Mouse (Mus musculus): ENCODE data around the gene Utp4. TPM values are rescaled to one million over a fixed set of nuclear protein-coding genes. Genes with fewer than 3 reads are reported as not detected.
A peak's percentile ranks its signal among the peaks of the same experiment; 100 is the strongest.
"Not testable (repeated sequence)": the region's sequence is repeated elsewhere in the genome, so short reads cannot be mapped to it uniquely, and the experiment has no call there.

Gene Utp4
- total and polyA plus RNA-seq, 3 experiments: 30.7 to 158 (median 75.8) TPM

DNA sequence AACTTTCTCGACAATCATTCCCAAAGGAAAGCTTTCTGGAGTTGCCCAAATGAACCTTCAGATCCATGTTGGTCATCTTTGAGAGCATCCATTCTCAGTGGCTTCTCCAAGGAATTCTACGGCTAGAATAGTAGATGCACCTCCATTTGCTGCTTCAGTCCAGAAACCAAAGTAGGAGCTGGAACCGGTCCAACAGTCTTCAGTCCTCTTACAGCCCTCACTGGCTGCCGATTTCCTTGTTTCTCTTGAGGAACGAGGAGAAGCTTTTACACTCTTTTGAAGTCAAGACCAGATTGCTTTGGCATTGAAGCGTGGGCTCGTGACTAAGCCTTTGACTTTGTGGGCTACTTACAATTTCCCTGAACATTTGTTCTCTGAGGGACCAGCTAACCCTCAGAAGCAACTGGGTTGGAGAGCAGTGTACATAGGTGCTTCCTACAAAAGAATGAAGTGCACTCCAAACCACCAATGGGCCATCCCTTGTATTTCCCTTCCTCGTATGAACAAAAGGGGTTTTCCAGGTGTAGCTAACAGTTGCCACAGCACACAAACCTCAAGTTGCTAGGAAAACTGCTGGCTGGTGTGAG is 13.2 kb upstream of the Utp4 start:
- H3K36me3 ChIP-seq (replicated peaks): peaks cover 97% of the 10 kb centered on the region
- no peak for TF ChIP-seq CTCF (IDR thresholded peaks at IDR 0.05; ENCODE audit: low read depth, low read length)
- no peak for TF ChIP-seq GATA1 (IDR thresholded peaks at IDR 0.05; ENCODE audit: borderline replicate concordance, low read length)
- TF ChIP-seq POLR2AphosphoS5 (IDR thresholded peaks at IDR 0.05; ENCODE audit: insufficient replicate concordance, low read depth, low read length): no peak
- TF ChIP-seq TAL1 (conservative IDR thresholded peaks at IDR 0.05; ENCODE audit: low read depth, low read length): no peak
- no peak for TF ChIP-seq GATA2 (IDR thresholded peaks at IDR 0.05; ENCODE audit: borderline replicate concordance, low read depth, low read length)

DNA sequence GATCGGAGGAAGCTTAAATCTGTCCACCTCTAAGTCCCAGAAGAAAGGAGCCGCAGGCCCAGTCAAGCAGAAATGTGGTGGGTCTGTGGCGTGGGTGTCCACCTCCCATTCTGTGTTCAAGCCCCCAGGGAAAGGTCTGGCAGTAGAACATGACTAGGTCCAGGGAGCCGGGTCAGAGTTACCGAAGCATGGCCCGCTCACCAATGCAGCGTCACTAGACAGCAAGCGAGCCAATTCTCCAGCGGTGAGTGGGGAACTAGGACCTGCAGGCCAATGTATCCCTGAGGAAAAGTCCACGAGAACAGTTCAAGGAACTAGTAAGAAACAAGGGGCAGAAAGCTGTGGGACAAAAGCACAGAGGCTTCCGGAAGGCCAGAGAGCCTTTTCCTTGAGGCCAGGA is 9.3 kb upstream of the Utp4 start:
- ATAC-seq (ENCODE audit: extremely low read depth, insufficient number of reproducible peaks, low FRiP score, poor library complexity, severe bottlenecking); H3K27me3 ChIP-seq (ENCODE audit: insufficient read depth, low read length); H3K9me3 ChIP-seq (replicated peaks); H3K4me3 ChIP-seq (ENCODE audit: low read depth, low read length); DNase-seq (ENCODE audit: low spot score): not testable (repeated sequence)
- Histone ChIP-seq H3K4me1 (ENCODE audit: insufficient read depth, low read depth, low read length) (peaks cover 12% of the 10 kb centered on the region), H3K36me3 (replicated peaks) (peaks cover 92% of the 10 kb centered on the region)

More for the DNA sequence above, 13.2 kb upstream of the Utp4 start:
- DNase-seq (ENCODE audit: low spot score): no peak
- ATAC-seq (ENCODE audit: extremely low read depth, insufficient number of reproducible peaks, low FRiP score, poor library complexity, severe bottlenecking): no peak
- Histone ChIP-seq H3K4me1 (ENCODE audit: insufficient read depth, low read depth, low read length) (no peaks in the 10 kb centered on the region), H3K4me3 (ENCODE audit: low read depth, low read length) (no peak overlapping the region), H3K9me3 (replicated peaks) (no peaks in the 10 kb centered on the region), H3K27me3 (ENCODE audit: insufficient read depth, low read length) (no peaks in the 10 kb centered on the region)

DNA sequence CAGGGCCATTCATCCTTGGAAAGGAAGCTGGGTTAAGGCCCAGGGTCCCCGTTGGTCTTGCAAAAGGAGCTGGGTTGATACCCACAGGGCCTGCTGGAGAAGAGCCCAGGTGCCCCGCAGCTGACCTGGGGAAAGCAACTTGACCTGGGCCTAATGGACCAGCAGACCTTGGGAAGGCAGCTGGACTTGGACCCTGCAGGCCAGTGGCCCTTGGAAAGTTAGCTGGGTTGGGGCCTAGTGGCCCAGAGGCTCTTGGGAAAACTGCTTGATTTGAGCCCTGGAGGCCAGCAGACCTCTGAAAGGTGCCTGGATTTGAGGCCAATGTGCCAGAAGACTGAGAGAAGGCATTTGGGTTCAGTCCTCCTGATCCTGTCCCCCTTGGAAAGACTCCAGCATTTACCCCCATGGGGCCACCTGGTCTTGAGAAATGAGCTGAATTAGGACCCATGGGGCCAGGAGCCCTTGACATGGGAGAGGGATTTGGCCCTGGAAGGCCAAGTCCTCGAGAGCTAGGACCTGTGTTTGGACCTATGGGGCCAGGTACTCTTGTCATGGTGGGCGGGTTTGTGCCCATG is 8.5 kb upstream of the Utp4 start:
- DNase-seq (ENCODE audit: low spot score); H3K27me3 ChIP-seq (ENCODE audit: insufficient read depth, low read length); H3K4me3 ChIP-seq (ENCODE audit: low read depth, low read length); H3K9me3 ChIP-seq (replicated peaks); ATAC-seq (ENCODE audit: extremely low read depth, insufficient number of reproducible peaks, low FRiP score, poor library complexity, severe bottlenecking): not testable (repeated sequence)
- peaks cover 19% of the 10 kb centered on the region for H3K4me1 ChIP-seq (ENCODE audit: insufficient read depth, low read depth, low read length)
- peaks cover 92% of the 10 kb centered on the region for H3K36me3 ChIP-seq (replicated peaks)

DNA sequence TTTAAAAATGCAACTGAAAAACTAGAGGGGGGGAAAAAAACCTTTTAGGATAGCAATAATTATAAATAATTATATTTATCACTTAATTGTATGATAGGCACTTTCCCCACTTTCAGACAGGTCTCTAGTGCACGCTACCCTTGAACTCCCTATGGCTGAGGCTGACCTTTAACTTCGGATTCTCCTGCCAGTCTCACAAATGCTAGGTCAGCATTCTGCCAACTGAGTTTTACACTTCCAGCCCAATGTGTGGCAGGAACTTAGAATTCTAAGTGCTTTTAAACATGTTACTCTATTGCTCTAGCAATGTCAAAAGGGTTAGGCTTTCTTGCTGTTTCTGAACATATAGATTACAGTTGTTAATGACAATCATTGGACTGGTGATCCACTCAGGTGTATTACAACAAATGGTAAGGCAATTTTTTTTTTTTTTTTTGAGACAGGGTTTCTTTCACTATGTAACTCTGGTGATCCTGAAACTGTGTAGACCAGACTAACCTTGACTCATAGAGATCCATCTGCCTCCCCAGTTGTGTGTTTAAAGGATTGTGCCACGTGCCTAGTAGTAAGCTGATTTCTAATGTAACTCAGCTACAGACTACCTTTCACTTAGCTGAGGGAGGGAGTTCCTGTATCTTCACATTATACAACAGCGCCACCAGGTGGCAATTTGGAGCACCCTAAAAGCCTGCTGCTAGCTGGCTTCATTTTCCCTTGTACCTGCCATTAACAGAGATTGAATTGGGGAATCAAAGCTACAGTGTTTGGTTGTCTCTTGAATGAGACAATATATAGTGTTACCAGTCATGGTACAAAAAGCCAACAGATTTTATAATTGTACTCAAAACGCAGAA is 5.9 kb upstream of the Utp4 start:
- peak; percentile 52 for DNase-seq (ENCODE audit: low spot score)
- TF ChIP-seq POLR2AphosphoS5 (IDR thresholded peaks at IDR 0.05; ENCODE audit: insufficient replicate concordance, low read depth, low read length) (no peak), GATA1 (IDR thresholded peaks at IDR 0.05; ENCODE audit: borderline replicate concordance, low read length) (no peak), CTCF (IDR thresholded peaks at IDR 0.05; ENCODE audit: low read depth, low read length) (peak; percentile 74), TAL1 (conservative IDR thresholded peaks at IDR 0.05; ENCODE audit: low read depth, low read length) (no peak)
- no peak for ATAC-seq (ENCODE audit: extremely low read depth, insufficient number of reproducible peaks, low FRiP score, poor library complexity, severe bottlenecking)
- peaks cover 29% of the 10 kb centered on the region for H3K4me1 ChIP-seq (ENCODE audit: insufficient read depth, low read depth, low read length)
- no peak overlapping the region for H3K4me3 ChIP-seq (ENCODE audit: low read depth, low read length)
- peaks cover 74% of the 10 kb centered on the region for H3K36me3 ChIP-seq (replicated peaks)
- H3K27me3 ChIP-seq (ENCODE audit: insufficient read depth, low read length): no peaks in the 10 kb centered on the region
- H3K9me3 ChIP-seq (replicated peaks): no peaks in the 10 kb centered on the region

DNA sequence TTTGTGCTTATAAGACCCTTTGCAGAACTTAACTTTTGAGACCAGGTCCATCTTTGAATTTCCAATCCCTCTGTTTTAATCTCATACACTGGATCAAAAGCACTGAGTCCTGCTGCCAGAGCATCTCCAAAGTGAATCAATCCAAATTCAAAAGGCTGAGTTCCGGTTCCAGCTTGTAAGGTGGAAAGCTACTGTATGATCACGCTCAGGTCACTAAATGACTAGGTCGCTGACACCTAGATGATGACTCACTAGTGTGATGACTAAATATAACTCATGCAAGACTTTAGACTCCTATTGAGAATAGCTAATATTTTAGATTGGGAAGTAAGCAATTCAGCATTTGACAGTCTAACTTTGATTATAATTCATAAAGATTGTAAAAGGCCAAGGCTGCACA is 4.6 kb upstream of the Utp4 start:
- DNase-seq (ENCODE audit: low spot score) (no peak), ATAC-seq (ENCODE audit: extremely low read depth, insufficient number of reproducible peaks, low FRiP score, poor library complexity, severe bottlenecking) (no peak)
- Histone ChIP-seq H3K36me3 (replicated peaks) (peaks cover 62% of the 10 kb centered on the region), H3K4me1 (ENCODE audit: insufficient read depth, low read depth, low read length) (peaks cover 29% of the 10 kb centered on the region), H3K27me3 (ENCODE audit: insufficient read depth, low read length) (no peaks in the 10 kb centered on the region), H3K9me3 (replicated peaks) (no peaks in the 10 kb centered on the region), H3K4me3 (ENCODE audit: low read depth, low read length) (no peak overlapping the region)
- TF ChIP-seq GATA2 (IDR thresholded peaks at IDR 0.05; ENCODE audit: borderline replicate concordance, low read depth, low read length): no peak
- TF ChIP-seq POLR2AphosphoS5 (IDR thresholded peaks at IDR 0.05; ENCODE audit: insufficient replicate concordance, low read depth, low read length): no peak
- TF ChIP-seq CTCF (IDR thresholded peaks at IDR 0.05; ENCODE audit: low read depth, low read length): no peak
- no peak for TF ChIP-seq GATA1 (IDR thresholded peaks at IDR 0.05; ENCODE audit: borderline replicate concordance, low read length)
- no peak for TF ChIP-seq TAL1 (conservative IDR thresholded peaks at IDR 0.05; ENCODE audit: low read depth, low read length)

DNA sequence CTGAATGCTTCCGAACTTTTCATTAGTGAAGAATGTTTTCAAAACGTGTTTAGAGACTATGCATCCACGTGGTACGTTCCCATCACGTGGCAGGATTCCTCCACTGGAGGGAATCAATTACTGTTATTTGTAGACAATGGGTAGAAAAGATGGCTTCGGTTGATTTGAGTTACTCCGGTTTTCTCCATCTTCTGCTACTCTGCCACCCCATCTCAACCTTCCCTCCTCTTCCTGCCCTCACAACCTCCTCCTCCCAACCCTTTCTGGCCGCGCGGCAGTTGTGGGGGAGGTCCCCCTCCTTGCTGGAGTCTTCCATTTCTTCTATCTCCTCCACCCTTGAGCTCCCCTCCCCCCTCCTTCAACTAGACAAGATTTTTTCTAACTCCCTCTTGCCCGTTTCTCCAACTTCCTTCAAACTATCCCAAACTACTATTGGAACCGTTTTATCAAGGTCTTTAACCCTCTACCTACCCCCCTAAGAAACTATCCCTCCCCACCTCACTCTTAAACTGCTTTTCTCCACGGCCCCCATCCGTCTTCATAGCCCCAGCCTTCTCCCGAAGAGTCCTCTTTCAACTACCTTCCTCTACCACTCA is 1.1 kb upstream of the Utp4 start:
- DNase-seq (ENCODE audit: low spot score) (peak; percentile 57), ATAC-seq (ENCODE audit: extremely low read depth, insufficient number of reproducible peaks, low FRiP score, poor library complexity, severe bottlenecking) (peak; percentile 56)
- Histone ChIP-seq H3K4me1 (ENCODE audit: insufficient read depth, low read depth, low read length) (peaks cover 54% of the 10 kb centered on the region), H3K36me3 (replicated peaks) (peaks cover 58% of the 10 kb centered on the region), H3K27me3 (ENCODE audit: insufficient read depth, low read length) (no peaks in the 10 kb centered on the region), H3K4me3 (ENCODE audit: low read depth, low read length) (peak overlapping the region; percentile 98), H3K9me3 (replicated peaks) (no peaks in the 10 kb centered on the region)
- TF ChIP-seq CTCF (IDR thresholded peaks at IDR 0.05; ENCODE audit: low read depth, low read length) (no peak), GATA2 (IDR thresholded peaks at IDR 0.05; ENCODE audit: borderline replicate concordance, low read depth, low read length) (no peak), POLR2AphosphoS5 (IDR thresholded peaks at IDR 0.05; ENCODE audit: insufficient replicate concordance, low read depth, low read length) (no peak), TAL1 (conservative IDR thresholded peaks at IDR 0.05; ENCODE audit: low read depth, low read length) (no peak), GATA1 (IDR thresholded peaks at IDR 0.05; ENCODE audit: borderline replicate concordance, low read length) (no peak)

Measured in G1E (cell line).